Mouse (Mus musculus) heart, adult 2 months (tissue): ENCODE measurements around the gene Tenm4.

Experiments used
- CTCF ChIP-seq: fragments of 200-600 bp; IDR thresholded peaks from 2 replicates; pipeline ENCODE4 v1.8.1; 2022; ENCODE audit warnings: antibody characterized with exemption, mild to moderate bottlenecking, moderate library complexity
- EP300 ChIP-seq: fragments of 200-500 bp; IDR thresholded peaks from 2 replicates; pipeline ENCODE4 v1.6.1; 2011; ENCODE audit warnings: low read depth, low read length, control low read depth; ENCODE audit not compliant: insufficient read depth
- POLR2A ChIP-seq: fragments of 200-500 bp; IDR thresholded peaks from 2 replicates; pipeline ENCODE4 v1.6.1; 2011; ENCODE audit warnings: mild to moderate bottlenecking, low read depth, low read length, control low read depth; ENCODE audit not compliant: insufficient read depth

- no peak for TF ChIP-seq POLR2A
- no peak for TF ChIP-seq CTCF
- no peak for TF ChIP-seq EP300
Measured at GRCm38 (mm10) chr7:96301813-96302212, 130.8 kb downstream of the Tenm4 start.
